Mouse (Mus musculus): ENCODE results near the gene Svep1.

GRCm38 (mm10) chr4:58170430-58170829 is 36.2 kb downstream of the Svep1 start:
- TF ChIP-seq CTCF (IDR thresholded peaks at IDR 0.05; ENCODE audit: low read depth) (no peak), EP300 (IDR thresholded peaks at IDR 0.05; ENCODE audit: low read depth) (no peak)
